Mouse (Mus musculus): ENCODE results near the gene Ehd1. TPM values are rescaled to one million over a fixed set of nuclear protein-coding genes. Genes with fewer than 3 reads are reported as not detected.

Ehd1 gene
- polyA plus RNA-seq, 1 experiment from 2014 or later = 68.4 TPM

GRCm38 (mm10) chr19:6318145-6318544, 41.6 kb downstream of the Ehd1 start:
- 91% methylated on average over 12 of the region's 12 CpGs for WGBS
- H3K4me1 ChIP-seq (ENCODE audit: control insufficient read depth, insufficient read depth, low read length) = no peaks in the 10 kb centered on the region
- ATAC-seq (ENCODE audit: low read depth) (no peak), DNase-seq (ENCODE audit: low spot score) (no peak)
- peaks cover 77% of the 10 kb centered on the region for H3K36me3 ChIP-seq (ENCODE audit: control insufficient read depth, insufficient read depth, low read length)
- H3K4me2 ChIP-seq (ENCODE audit: low read depth, low read length) = no peak overlapping the region
- H3K27me3 ChIP-seq (replicated peaks; ENCODE audit: control insufficient read depth, insufficient read depth, low read length) = no peaks in the 10 kb centered on the region
- no peaks in the 10 kb centered on the region for H3K9me3 ChIP-seq (ENCODE audit: control insufficient read depth, low read length)
- no peak overlapping the region for H3K27ac ChIP-seq (replicated peaks; ENCODE audit: low read depth, low read length)
- H3K4me3 ChIP-seq (ENCODE audit: low read depth, low read length) = no peak overlapping the region
- no peak overlapping the region for H3K9ac ChIP-seq (ENCODE audit: low read depth, low read length)

- ATAC-seq (ENCODE audit: low read depth) (peak; percentile 27; the same call in 1 of the 2 replicates), DNase-seq (ENCODE audit: low spot score) (no peak)
- H3K4me1 ChIP-seq (ENCODE audit: control insufficient read depth, insufficient read depth, low read length) = no peaks in the 10 kb centered on the region
- no peak overlapping the region for H3K9ac ChIP-seq (ENCODE audit: low read depth, low read length)
- no peak overlapping the region for H3K27ac ChIP-seq (replicated peaks; ENCODE audit: low read depth, low read length)
- no peaks in the 10 kb centered on the region for H3K9me3 ChIP-seq (ENCODE audit: control insufficient read depth, low read length)
- H3K27me3 ChIP-seq (replicated peaks; ENCODE audit: control insufficient read depth, insufficient read depth, low read length) = no peaks in the 10 kb centered on the region
- H3K4me2 ChIP-seq (ENCODE audit: low read depth, low read length) = no peak overlapping the region
- H3K36me3 ChIP-seq (ENCODE audit: control insufficient read depth, insufficient read depth, low read length) = peaks cover 63% of the 10 kb centered on the region
- WGBS = 80% methylated on average over 8 of the region's 8 CpGs
- no peak overlapping the region for H3K4me3 ChIP-seq (ENCODE audit: low read depth, low read length)
These were observed 44.8 kb downstream of the Ehd1 start for GRCm38 (mm10) chr19:6321358-6321757.

DNA sequence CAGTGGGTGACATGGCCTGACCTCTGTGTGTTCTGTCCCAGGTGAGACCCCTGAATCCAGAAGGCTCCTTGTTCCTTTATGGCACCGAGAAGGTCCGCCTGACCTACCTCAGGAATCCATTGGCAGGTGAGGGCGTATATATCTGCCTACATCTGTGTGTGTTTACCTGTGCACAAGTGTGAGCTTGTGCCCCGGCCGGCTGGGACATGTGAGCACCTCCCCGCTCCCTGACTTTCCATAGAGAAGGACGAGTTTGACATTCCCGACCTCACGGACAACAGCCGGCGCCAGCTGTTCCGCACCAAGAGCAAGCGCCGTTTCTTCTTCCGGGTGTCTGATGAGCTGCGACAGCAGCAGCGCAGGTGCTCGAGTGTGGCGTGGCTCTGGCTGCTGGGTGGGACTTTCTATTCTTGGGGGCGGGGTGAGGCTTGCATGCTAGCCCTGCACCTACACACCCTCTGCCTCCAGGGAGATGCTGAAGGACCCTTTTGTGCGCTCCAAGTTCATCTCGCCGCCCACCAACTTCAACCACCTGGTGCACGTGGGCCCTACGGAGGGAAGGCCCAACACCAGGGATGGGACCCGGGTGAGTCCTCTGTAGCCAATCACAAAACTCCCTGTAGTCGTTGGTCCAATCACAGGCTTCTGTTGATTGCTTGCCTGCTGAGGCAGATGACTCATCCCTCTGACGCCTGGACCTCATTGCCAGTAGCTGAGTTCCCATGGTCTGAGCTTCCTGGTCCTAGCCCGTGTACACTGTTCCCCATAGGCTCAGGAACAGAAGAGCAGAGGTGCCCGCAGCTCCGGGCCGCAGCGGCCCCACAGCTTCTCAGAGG, 45.5 kb downstream of the Ehd1 start:
- no peak overlapping the region for H3K4me3 ChIP-seq (ENCODE audit: low read depth, low read length)
- DNase-seq (ENCODE audit: low spot score) (peak; percentile 54), ATAC-seq (ENCODE audit: low read depth) (peak; percentile 48)
- H3K9ac ChIP-seq (ENCODE audit: low read depth, low read length) = no peak overlapping the region
- H3K27ac ChIP-seq (replicated peaks; ENCODE audit: low read depth, low read length) = no peak overlapping the region
- no peaks in the 10 kb centered on the region for H3K27me3 ChIP-seq (replicated peaks; ENCODE audit: control insufficient read depth, insufficient read depth, low read length)
- 80% methylated on average over 33 of the region's 33 CpGs for WGBS
- H3K9me3 ChIP-seq (ENCODE audit: control insufficient read depth, low read length) = no peaks in the 10 kb centered on the region
- no peak overlapping the region for H3K4me2 ChIP-seq (ENCODE audit: low read depth, low read length)
- H3K36me3 ChIP-seq (ENCODE audit: control insufficient read depth, insufficient read depth, low read length) = peaks cover 58% of the 10 kb centered on the region
- H3K4me1 ChIP-seq (ENCODE audit: control insufficient read depth, insufficient read depth, low read length) = no peaks in the 10 kb centered on the region

DNA sequence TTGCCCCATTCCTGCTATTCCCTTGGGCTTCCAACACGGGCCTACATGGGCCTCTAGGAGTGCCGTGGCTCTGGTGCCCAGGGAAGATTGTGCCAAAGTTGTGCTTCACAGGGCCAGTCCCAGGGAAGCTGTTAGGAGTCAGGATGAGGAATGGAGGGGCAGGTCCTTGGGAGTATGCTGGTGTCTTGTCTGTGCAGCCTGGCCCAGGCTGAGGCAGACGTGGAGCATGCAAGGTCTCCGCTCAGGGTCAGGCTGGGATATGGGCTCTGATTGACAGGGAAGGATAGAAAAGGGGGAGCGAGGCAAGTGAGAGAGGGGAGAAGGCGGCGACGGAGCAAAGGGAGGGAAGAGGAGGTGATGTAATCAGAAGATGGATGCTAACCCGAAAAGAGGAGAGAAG, 48.2 kb downstream of the Ehd1 start:
- no peak overlapping the region for H3K4me3 ChIP-seq (ENCODE audit: low read depth, low read length)
- H3K9ac ChIP-seq (ENCODE audit: low read depth, low read length) = no peak overlapping the region
- no peaks in the 10 kb centered on the region for H3K4me1 ChIP-seq (ENCODE audit: control insufficient read depth, insufficient read depth, low read length)
- H3K27ac ChIP-seq (replicated peaks; ENCODE audit: low read depth, low read length) = no peak overlapping the region
- H3K4me2 ChIP-seq (ENCODE audit: low read depth, low read length) = no peak overlapping the region
- H3K27me3 ChIP-seq (replicated peaks; ENCODE audit: control insufficient read depth, insufficient read depth, low read length) = no peaks in the 10 kb centered on the region
- DNase-seq (ENCODE audit: low spot score) = no peak
- H3K36me3 ChIP-seq (ENCODE audit: control insufficient read depth, insufficient read depth, low read length) = peaks cover 40% of the 10 kb centered on the region
- no peak for ATAC-seq (ENCODE audit: low read depth)
- H3K9me3 ChIP-seq (ENCODE audit: control insufficient read depth, low read length) = no peaks in the 10 kb centered on the region
- WGBS = 82% methylated on average over 9 of the region's 9 CpGs

DNA sequence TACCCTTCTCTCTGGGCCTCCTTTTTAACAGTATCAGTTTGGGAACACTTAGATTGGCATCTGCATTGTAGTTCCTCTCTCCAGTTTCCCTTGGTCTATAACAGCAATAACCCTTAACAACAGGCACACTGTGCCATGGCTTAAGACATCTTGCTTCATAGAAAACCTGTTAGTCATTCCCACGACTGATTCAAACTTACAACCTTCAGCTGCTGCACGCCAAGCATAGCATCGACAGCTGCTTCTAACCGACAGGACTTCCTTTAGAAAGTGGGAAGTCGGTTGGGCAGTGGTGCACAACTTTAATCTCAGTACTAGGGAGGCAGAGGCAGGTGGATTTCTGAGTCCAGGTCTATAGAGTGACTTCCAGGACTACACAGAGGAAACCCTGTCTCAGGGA, 54.7 kb downstream of the Ehd1 start:
- DNase-seq (ENCODE audit: low spot score) = no peak
- H3K4me3 ChIP-seq (ENCODE audit: low read depth, low read length) = no peak overlapping the region
- no peaks in the 10 kb centered on the region for H3K27me3 ChIP-seq (replicated peaks; ENCODE audit: control insufficient read depth, insufficient read depth, low read length)
- H3K9me3 ChIP-seq (ENCODE audit: control insufficient read depth, low read length) = no peaks in the 10 kb centered on the region
- no peaks in the 10 kb centered on the region; the same call in 1 of the 2 replicates for H3K36me3 ChIP-seq (ENCODE audit: control insufficient read depth, insufficient read depth, low read length)
- 0 out of 2 replicates have a peak overlapping the region, but pooled peaks have one; percentile 46 for H3K9ac ChIP-seq (ENCODE audit: low read depth, low read length)
- WGBS = 48% methylated on average over 5 of the region's 5 CpGs
- H3K4me1 ChIP-seq (ENCODE audit: control insufficient read depth, insufficient read depth, low read length) = peaks cover 10% of the 10 kb centered on the region
- ATAC-seq (ENCODE audit: low read depth) = no peak
- H3K4me2 ChIP-seq (ENCODE audit: low read depth, low read length) = peak overlapping the region; percentile 44; the same call in 1 of the 2 replicates
- H3K27ac ChIP-seq (replicated peaks; ENCODE audit: low read depth, low read length) = no peak overlapping the region

DNA sequence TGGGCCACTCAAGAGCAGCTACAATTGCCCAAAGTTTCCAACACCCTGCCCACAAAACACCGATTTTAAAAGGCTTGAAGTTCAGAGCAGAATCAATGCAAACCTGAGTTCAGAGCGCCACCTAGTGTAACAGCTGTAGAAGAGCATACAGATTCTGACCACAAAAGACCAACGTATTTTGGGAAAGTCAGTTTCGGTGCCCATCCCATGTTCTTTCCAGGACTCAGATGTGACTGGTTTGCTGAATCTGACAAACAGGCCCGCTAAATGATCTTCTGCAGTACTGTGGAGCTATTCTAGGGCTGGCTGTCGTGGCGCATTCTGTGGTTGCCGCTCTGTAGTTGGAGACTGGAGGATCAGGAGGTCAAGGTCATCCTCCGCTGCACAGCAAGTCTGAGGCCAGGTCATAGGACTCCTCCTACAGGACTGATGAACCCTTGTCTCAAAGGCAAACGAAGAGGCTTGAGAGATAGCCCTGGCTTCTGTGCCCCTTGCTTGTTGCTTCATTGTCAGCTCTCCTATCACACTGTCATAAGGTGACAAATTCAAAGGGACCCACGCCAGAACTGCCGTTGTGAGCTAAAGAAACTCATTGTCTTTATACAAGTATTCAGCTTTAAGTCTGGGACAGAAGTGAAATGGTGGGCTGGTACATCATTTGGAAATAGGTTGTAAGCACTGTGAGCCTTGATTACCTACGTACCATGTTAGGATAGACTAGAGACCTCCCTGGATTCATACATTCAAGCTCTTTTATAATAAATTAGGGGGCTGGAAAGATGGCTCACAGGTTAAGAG, 55.4 kb downstream of the Ehd1 start:
- H3K27me3 ChIP-seq (replicated peaks; ENCODE audit: control insufficient read depth, insufficient read depth, low read length) = no peaks in the 10 kb centered on the region
- H3K27ac ChIP-seq (replicated peaks; ENCODE audit: low read depth, low read length) = no peak overlapping the region
- peak overlapping the region; percentile 46; the same call in 1 of the 2 replicates for H3K9ac ChIP-seq (ENCODE audit: low read depth, low read length)
- H3K9me3 ChIP-seq (ENCODE audit: control insufficient read depth, low read length) = no peaks in the 10 kb centered on the region
- WGBS = 26% methylated on average over 13 of the region's 13 CpGs
- peaks cover 2% of the 10 kb centered on the region for H3K36me3 ChIP-seq (ENCODE audit: control insufficient read depth, insufficient read depth, low read length)
- ATAC-seq (ENCODE audit: low read depth) (no peak), DNase-seq (ENCODE audit: low spot score) (peak; percentile 88)
- H3K4me2 ChIP-seq (ENCODE audit: low read depth, low read length) = peak overlapping the region; percentile 44
- peaks cover 17% of the 10 kb centered on the region for H3K4me1 ChIP-seq (ENCODE audit: control insufficient read depth, insufficient read depth, low read length)
- no peak overlapping the region for H3K4me3 ChIP-seq (ENCODE audit: low read depth, low read length)

DNA sequence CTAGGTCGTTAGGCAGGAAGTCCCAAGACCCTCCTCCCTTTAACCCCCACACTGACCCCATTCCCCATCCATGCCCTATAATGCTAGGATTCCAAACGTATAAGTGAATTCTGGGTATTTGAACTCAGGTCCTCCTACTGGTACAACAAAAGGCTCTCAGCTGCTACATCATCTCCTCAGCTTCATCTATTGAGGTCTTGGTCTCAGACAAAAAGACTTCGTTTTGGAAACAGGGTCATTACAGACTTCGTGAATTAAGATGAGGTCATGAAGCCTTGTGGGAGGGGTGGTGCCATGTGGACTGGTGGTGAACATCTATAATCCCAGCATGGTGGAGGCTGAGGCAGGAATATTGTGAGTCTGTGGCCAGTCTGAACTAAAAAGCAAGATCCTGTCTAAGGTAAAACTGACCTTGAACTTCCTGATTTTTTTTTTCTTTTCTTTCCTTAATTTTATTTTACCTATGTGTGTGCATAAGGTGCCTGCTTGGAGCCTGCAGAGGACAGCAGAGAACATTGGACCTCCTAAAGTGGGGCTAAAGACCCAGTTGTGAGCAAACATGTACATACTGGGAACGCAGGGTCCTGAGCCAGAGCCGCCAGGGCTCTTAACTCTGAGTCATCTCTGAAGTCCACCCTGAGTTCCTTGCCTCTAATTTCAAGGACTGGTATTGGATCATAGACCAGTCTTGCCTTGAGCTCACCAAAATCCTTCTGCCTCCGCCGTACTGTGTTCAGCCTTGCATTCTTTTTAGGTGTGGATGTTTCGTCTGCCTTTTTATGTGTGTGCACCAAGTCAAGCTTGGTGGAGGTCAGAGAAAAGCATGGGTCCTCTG, 57.5 kb downstream of the Ehd1 start:
- ATAC-seq (ENCODE audit: low read depth) = no peak
- Histone ChIP-seq H3K4me1 (ENCODE audit: control insufficient read depth, insufficient read depth, low read length) (peaks cover 17% of the 10 kb centered on the region), H3K9me3 (ENCODE audit: control insufficient read depth, low read length) (no peaks in the 10 kb centered on the region), H3K27me3 (replicated peaks; ENCODE audit: control insufficient read depth, insufficient read depth, low read length) (no peaks in the 10 kb centered on the region), H3K9ac (ENCODE audit: low read depth, low read length) (peak overlapping the region; percentile 28; the same call in 1 of the 2 replicates), H3K36me3 (ENCODE audit: control insufficient read depth, insufficient read depth, low read length) (peaks cover 23% of the 10 kb centered on the region), H3K27ac (replicated peaks; ENCODE audit: low read depth, low read length) (peak overlapping the region; percentile 67), H3K4me3 (ENCODE audit: low read depth, low read length) (peak overlapping the region; percentile 91), H3K4me2 (ENCODE audit: low read depth, low read length) (peak overlapping the region; percentile 93)
- 62% methylated on average over 9 of the region's 9 CpGs for WGBS
- DNase-seq (ENCODE audit: low spot score) = no peak
